Mouse (Mus musculus): ENCODE measurements around the gene Atg2a. TPM values are rescaled to one million over a fixed set of nuclear protein-coding genes. Genes with fewer than 3 reads are reported as not detected.
A peak's percentile ranks its signal among the peaks of the same experiment; 100 is the strongest.

Atg2a gene
- total and polyA plus RNA-seq, 2 experiments, result 9.1 to 32.3 TPM

DNA sequence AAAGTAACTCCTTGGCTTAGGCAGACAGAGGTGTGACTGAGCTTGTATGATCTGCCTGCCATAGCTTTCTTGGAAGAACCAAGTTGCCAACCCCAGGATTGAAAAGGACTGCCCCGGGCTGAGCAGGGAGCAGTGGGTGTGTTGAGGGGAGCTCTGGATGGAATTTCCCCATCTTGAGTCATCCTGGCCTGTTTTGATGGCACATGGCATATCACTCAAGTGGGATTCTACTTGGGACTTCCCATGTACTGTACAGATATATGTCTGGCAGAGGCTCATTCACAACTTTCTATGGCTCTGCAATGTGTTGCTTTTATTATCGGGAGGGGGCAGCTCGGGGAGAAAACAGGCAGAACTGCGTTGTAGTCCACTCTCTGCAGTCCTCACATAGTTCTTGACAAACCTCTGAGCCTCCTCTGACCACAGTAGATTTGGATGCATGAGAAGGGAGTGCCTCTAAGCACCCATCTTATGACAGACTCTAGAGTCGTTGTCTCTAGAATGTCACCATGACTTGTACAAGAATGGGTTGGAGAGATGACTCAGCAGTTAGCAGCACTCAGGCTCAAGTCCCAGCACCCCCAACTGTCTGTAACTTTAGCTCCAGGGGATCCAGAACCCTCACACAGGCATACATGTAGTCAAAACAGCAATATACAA, 55.2 kb downstream of the Atg2a start:
- Histone ChIP-seq H3K4me3 (ENCODE audit: insufficient read depth, low read depth, low read length) (no peak overlapping the region), H3K27ac (replicated peaks; ENCODE audit: insufficient read depth, low read depth, low read length) (no peak overlapping the region), H3K4me1 (ENCODE audit: control insufficient read depth, insufficient read depth, low read length) (peaks cover 11% of the 10 kb centered on the region), H3K79me2 (ENCODE audit: control insufficient read depth, insufficient read depth, low read length) (0 out of 2 replicates have a peak, but pooled peaks cover 3% of the 10 kb centered on the region), H3K9ac (ENCODE audit: low read depth, low read length) (no peak overlapping the region), H3K27me3 (ENCODE audit: control insufficient read depth, insufficient read depth, low read length) (no peaks in the 10 kb centered on the region), H3K36me3 (ENCODE audit: control insufficient read depth, insufficient read depth, low read length) (peaks cover 3% of the 10 kb centered on the region; the same call in 1 of the 2 replicates)
- DNase-seq (ENCODE audit: extremely low read depth, low read depth, low spot score), result no peak
- TF ChIP-seq CTCF (IDR thresholded peaks at IDR 0.05; ENCODE audit: low read depth, low read length) (no peak), POLR2A (IDR thresholded peaks at IDR 0.05; ENCODE audit: extremely low read depth, insufficient read depth, low read length) (no peak)
- WGBS, result 76% methylated on average over 5 of the region's 5 CpGs

DNA sequence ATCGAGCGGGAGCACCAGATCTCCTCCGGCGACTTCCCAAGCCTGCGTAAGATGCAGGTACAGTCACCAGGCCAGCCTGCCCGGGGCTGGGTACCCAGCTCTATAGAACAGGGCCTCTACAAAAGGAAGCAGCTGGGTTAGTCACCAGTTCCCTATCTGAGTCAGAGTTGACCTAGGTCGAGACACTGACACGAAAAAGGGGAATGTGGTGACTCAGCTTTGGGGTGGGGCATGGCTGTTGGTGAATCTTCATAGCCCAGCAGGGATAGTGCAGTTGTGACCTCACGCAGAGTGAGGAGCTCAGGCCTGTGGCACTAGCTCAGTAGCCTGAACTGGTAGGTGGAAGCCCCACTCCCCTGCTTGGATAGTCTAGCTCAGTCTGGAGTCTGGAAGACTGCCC, 56.2 kb downstream of the Atg2a start:
- Histone ChIP-seq H3K4me1 (ENCODE audit: control insufficient read depth, insufficient read depth, low read length) (peaks cover 1% of the 10 kb centered on the region; the same call in 1 of the 2 replicates), H3K36me3 (ENCODE audit: control insufficient read depth, insufficient read depth, low read length) (peaks cover 3% of the 10 kb centered on the region; the same call in 1 of the 2 replicates), H3K27me3 (ENCODE audit: control insufficient read depth, insufficient read depth, low read length) (no peaks in the 10 kb centered on the region), H3K4me3 (ENCODE audit: insufficient read depth, low read depth, low read length) (no peak overlapping the region), H3K27ac (replicated peaks; ENCODE audit: insufficient read depth, low read depth, low read length) (0 out of 2 replicates have a peak overlapping the region, but pooled peaks have one; percentile 21), H3K79me2 (ENCODE audit: control insufficient read depth, insufficient read depth, low read length) (0 out of 2 replicates have a peak, but pooled peaks cover 2% of the 10 kb centered on the region), H3K9ac (ENCODE audit: low read depth, low read length) (no peak overlapping the region)
- DNase-seq (ENCODE audit: extremely low read depth, low read depth, low spot score), result peak; percentile 46
- WGBS, result 72% methylated on average over 9 of the region's 9 CpGs
- TF ChIP-seq POLR2A (IDR thresholded peaks at IDR 0.05; ENCODE audit: extremely low read depth, insufficient read depth, low read length), result no peak

DNA sequence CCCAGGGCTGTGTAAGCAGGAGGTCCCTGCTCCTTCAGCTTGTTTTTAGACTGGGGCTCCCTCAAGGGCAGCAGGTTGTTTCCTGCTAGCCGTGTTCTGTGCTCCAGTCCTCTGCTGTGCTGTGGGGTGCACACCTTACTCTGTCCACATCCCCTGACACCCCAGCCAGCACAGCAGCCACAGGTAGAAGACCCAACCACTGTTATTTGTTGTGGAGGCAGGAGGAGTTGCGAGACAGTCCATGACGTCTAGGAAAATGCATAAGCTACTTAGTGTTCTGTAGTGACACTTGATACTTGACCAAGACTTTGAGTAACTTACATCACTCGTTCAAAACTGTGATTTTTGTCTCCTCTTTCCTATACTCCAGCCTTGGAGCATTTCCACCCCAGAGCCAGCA, 57.5 kb downstream of the Atg2a start:
- TF ChIP-seq POLR2A (IDR thresholded peaks at IDR 0.05; ENCODE audit: extremely low read depth, insufficient read depth, low read length), result no peak
- TF ChIP-seq CTCF (IDR thresholded peaks at IDR 0.05; ENCODE audit: low read depth, low read length), result no peak
- Histone ChIP-seq H3K27me3 (ENCODE audit: control insufficient read depth, insufficient read depth, low read length) (no peaks in the 10 kb centered on the region), H3K9ac (ENCODE audit: low read depth, low read length) (no peak overlapping the region)

DNA sequence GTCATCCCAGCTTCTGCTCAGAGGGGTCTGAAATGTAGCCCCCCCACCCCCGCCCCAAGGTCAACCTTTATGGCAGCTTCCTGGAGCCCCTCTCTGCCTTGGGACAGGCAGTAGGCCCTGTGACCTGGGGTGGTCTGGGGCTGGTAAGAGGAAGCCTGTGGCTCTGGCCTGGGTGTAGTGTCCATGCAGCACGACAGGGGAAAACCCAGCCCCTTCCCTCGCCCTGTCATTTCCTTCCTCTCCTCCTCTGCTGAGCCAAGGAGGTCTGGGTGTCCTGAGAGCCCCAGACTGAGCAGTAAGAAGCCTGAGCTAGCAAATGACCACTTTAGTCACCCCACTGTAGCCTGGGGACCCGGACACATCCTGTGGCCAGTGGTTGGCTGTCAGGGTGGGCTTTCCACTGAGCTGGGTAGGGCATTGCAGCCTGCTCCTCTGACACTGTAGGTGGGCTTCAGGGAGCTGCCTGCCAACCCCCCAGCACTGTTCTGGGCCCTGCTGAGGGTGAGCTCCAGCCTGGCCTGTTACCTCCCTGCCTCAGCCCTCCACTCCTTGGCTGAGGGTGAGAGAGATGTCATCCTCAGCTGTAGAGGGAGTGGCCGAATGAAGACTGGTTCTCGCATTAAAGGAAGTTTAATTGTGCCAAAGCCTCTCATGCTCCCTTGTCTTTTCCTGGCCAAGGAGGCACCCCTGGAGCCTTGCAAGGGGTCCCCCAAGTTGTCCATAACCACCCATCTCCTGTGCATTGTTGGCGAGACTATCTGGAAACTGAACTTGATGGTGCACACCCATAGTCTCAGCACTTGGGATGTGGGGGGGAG, 58.2 kb downstream of the Atg2a start:
- Histone ChIP-seq H3K4me3 (ENCODE audit: insufficient read depth, low read depth, low read length) (no peak overlapping the region), H3K4me1 (ENCODE audit: control insufficient read depth, insufficient read depth, low read length) (peaks cover 4% of the 10 kb centered on the region; the same call in 1 of the 2 replicates), H3K79me2 (ENCODE audit: control insufficient read depth, insufficient read depth, low read length) (no peaks in the 10 kb centered on the region), H3K27me3 (ENCODE audit: control insufficient read depth, insufficient read depth, low read length) (no peaks in the 10 kb centered on the region), H3K9ac (ENCODE audit: low read depth, low read length) (0 out of 2 replicates have a peak overlapping the region, but pooled peaks have one; percentile 36), H3K27ac (replicated peaks; ENCODE audit: insufficient read depth, low read depth, low read length) (peak overlapping the region; percentile 81), H3K36me3 (ENCODE audit: control insufficient read depth, insufficient read depth, low read length) (peaks cover 3% of the 10 kb centered on the region; the same call in 1 of the 2 replicates)
- 72% methylated on average over 7 of the region's 7 CpGs for WGBS
- DNase-seq (ENCODE audit: extremely low read depth, low read depth, low spot score), result peak; percentile 33
- TF ChIP-seq CTCF (IDR thresholded peaks at IDR 0.05; ENCODE audit: low read depth, low read length) (0 out of 2 replicates have a peak, but pooled peaks have one; percentile 2), POLR2A (IDR thresholded peaks at IDR 0.05; ENCODE audit: extremely low read depth, insufficient read depth, low read length) (no peak)

More for the DNA sequence above, 57.5 kb downstream of the Atg2a start:
- peaks cover 3% of the 10 kb centered on the region; the same call in 1 of the 2 replicates for H3K36me3 ChIP-seq (ENCODE audit: control insufficient read depth, insufficient read depth, low read length)
- H3K4me1 ChIP-seq (ENCODE audit: control insufficient read depth, insufficient read depth, low read length), result peaks cover 1% of the 10 kb centered on the region; the same call in 1 of the 2 replicates
- peak overlapping the region; percentile 42 for H3K27ac ChIP-seq (replicated peaks; ENCODE audit: insufficient read depth, low read depth, low read length)
- H3K79me2 ChIP-seq (ENCODE audit: control insufficient read depth, insufficient read depth, low read length), result no peaks in the 10 kb centered on the region
- no peak overlapping the region for H3K4me3 ChIP-seq (ENCODE audit: insufficient read depth, low read depth, low read length)
- no peak for DNase-seq (ENCODE audit: extremely low read depth, low read depth, low spot score)
- 73% methylated on average over 4 of the region's 4 CpGs for WGBS

- WGBS, result 72% methylated on average over 7 of the region's 7 CpGs
- Histone ChIP-seq H3K36me3 (ENCODE audit: control insufficient read depth, insufficient read depth, low read length) (no peaks in the 10 kb centered on the region; the same call in 1 of the 2 replicates), H3K9ac (ENCODE audit: low read depth, low read length) (no peak overlapping the region), H3K27ac (replicated peaks; ENCODE audit: insufficient read depth, low read depth, low read length) (peak overlapping the region; percentile 81), H3K79me2 (ENCODE audit: control insufficient read depth, insufficient read depth, low read length) (no peaks in the 10 kb centered on the region), H3K4me1 (ENCODE audit: control insufficient read depth, insufficient read depth, low read length) (peaks cover 4% of the 10 kb centered on the region; the same call in 1 of the 2 replicates), H3K27me3 (ENCODE audit: control insufficient read depth, insufficient read depth, low read length) (no peaks in the 10 kb centered on the region), H3K4me3 (ENCODE audit: insufficient read depth, low read depth, low read length) (no peak overlapping the region)
- no peak for TF ChIP-seq CTCF (IDR thresholded peaks at IDR 0.05; ENCODE audit: low read depth, low read length)
- no peak for TF ChIP-seq POLR2A (IDR thresholded peaks at IDR 0.05; ENCODE audit: extremely low read depth, insufficient read depth, low read length)
- no peak for DNase-seq (ENCODE audit: extremely low read depth, low read depth, low spot score)
Observed at GRCm38 (mm10) chr19:6300402-6300841, 59.0 kb downstream of the Atg2a start.

Data from liver, adult 2 months (tissue).